Mouse (Mus musculus): ENCODE results near the gene Ncor2. TPM values are rescaled to one million over a fixed set of nuclear protein-coding genes. Genes with fewer than 3 reads are reported as not detected.

The Ncor2 gene
- polyA plus RNA-seq, 1 experiment from 2014 or later = 19.9 TPM

DNA sequence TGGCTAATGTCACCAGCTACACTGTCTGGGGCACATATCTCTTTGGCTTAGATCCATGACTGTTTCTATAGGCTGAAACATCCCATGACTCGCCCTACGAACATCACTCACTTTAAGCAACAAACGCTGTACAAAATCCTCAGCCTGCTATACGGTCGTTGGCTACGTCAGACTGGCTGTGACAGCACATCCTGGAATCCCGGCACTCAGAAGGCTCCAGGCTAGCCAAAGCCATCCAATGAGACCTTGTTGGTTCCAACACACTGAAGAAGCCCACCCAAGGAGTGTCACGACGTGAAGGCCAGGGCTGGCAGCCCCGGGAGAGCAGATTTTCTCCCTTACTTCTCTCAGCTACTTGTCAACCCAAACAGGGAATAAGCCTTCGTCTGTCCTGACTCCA lies 82.7 kb downstream of the Ncor2 start:
- no peak overlapping the region for H3K9ac ChIP-seq (ENCODE audit: low read depth, low read length)
- H3K36me3 ChIP-seq (ENCODE audit: control insufficient read depth, insufficient read depth, low read length) = peaks cover 5% of the 10 kb centered on the region
- H3K4me3 ChIP-seq (ENCODE audit: low read depth, low read length) = no peak overlapping the region
- H3K27ac ChIP-seq (ENCODE audit: low read length) = peak overlapping the region; percentile 30; the same call in 1 of the 2 replicates
- ATAC-seq = no peak
- WGBS = 83% methylated on average over 11 of the region's 11 CpGs
- no peaks in the 10 kb centered on the region for H3K9me3 ChIP-seq (replicated peaks; ENCODE audit: control insufficient read depth, low read length, poor library complexity, severe bottlenecking)
- peaks cover 7% of the 10 kb centered on the region; the same call in 1 of the 2 replicates for H3K4me1 ChIP-seq (ENCODE audit: control insufficient read depth, insufficient read depth, low read length)
- H3K27me3 ChIP-seq (ENCODE audit: control insufficient read depth, insufficient read depth, low read depth, low read length) = no peaks in the 10 kb centered on the region
- no peak overlapping the region for H3K4me2 ChIP-seq (ENCODE audit: low read length)

- Histone ChIP-seq H3K4me3 (ENCODE audit: low read depth, low read length) (no peak overlapping the region), H3K4me1 (ENCODE audit: control insufficient read depth, insufficient read depth, low read length) (peaks cover 7% of the 10 kb centered on the region; the same call in 1 of the 2 replicates), H3K36me3 (ENCODE audit: control insufficient read depth, insufficient read depth, low read length) (peaks cover 11% of the 10 kb centered on the region), H3K4me2 (ENCODE audit: low read length) (no peak overlapping the region), H3K9me3 (replicated peaks; ENCODE audit: control insufficient read depth, low read length, poor library complexity, severe bottlenecking) (no peaks in the 10 kb centered on the region), H3K27me3 (ENCODE audit: control insufficient read depth, insufficient read depth, low read depth, low read length) (no peaks in the 10 kb centered on the region), H3K9ac (ENCODE audit: low read depth, low read length) (no peak overlapping the region), H3K27ac (ENCODE audit: low read length) (no peak overlapping the region)
- WGBS = 65% methylated on average over 14 of the region's 14 CpGs
- no peak for ATAC-seq
Observed at GRCm38 (mm10) chr5:125095525-125096175, 83.4 kb downstream of the Ncor2 start.

GRCm38 (mm10) chr5:125093795-125094194 lies 85.2 kb downstream of the Ncor2 start:
- Histone ChIP-seq H3K9ac (ENCODE audit: low read depth, low read length) (no peak overlapping the region), H3K4me2 (ENCODE audit: low read length) (no peak overlapping the region), H3K4me1 (ENCODE audit: control insufficient read depth, insufficient read depth, low read length) (peaks cover 7% of the 10 kb centered on the region; the same call in 1 of the 2 replicates), H3K36me3 (ENCODE audit: control insufficient read depth, insufficient read depth, low read length) (peaks cover 23% of the 10 kb centered on the region), H3K27ac (ENCODE audit: low read length) (peak overlapping the region; percentile 65), H3K27me3 (ENCODE audit: control insufficient read depth, insufficient read depth, low read depth, low read length) (no peaks in the 10 kb centered on the region), H3K9me3 (replicated peaks; ENCODE audit: control insufficient read depth, low read length, poor library complexity, severe bottlenecking) (no peaks in the 10 kb centered on the region; the same call in 1 of the 2 replicates), H3K4me3 (ENCODE audit: low read depth, low read length) (no peak overlapping the region)
- ATAC-seq = peak; percentile 81
- 24% methylated on average over 5 of the region's 5 CpGs for WGBS

DNA sequence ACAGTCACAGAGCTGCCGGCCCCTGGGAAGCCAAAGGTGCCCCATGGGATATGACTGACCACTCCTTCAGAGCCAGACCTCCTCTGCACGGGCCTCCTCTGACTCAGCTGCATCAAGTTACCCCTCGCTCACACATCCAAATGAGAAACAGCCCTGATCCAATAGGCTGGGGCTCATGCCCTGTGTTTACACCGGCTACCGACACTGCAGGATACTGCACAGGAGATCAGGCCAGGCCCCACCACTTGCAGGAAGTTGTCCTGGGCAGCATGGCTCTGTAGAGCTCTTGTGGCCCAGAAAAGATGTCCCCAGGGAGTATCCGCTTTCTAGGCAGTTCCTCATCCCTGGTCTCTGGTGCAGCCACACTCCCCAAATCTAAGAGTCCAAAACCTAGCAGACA lies 90.9 kb downstream of the Ncor2 start:
- no peak overlapping the region for H3K9ac ChIP-seq (ENCODE audit: low read depth, low read length)
- H3K27me3 ChIP-seq (ENCODE audit: control insufficient read depth, insufficient read depth, low read depth, low read length) = no peaks in the 10 kb centered on the region
- no peak for ATAC-seq
- peaks cover 62% of the 10 kb centered on the region for H3K36me3 ChIP-seq (ENCODE audit: control insufficient read depth, insufficient read depth, low read length)
- WGBS = 90% methylated on average over 6 of the region's 6 CpGs
- no peaks in the 10 kb centered on the region; the same call in 1 of the 2 replicates for H3K9me3 ChIP-seq (replicated peaks; ENCODE audit: control insufficient read depth, low read length, poor library complexity, severe bottlenecking)
- no peaks in the 10 kb centered on the region for H3K4me1 ChIP-seq (ENCODE audit: control insufficient read depth, insufficient read depth, low read length)
- no peak overlapping the region for H3K27ac ChIP-seq (ENCODE audit: low read length)
- no peak overlapping the region for H3K4me2 ChIP-seq (ENCODE audit: low read length)
- H3K4me3 ChIP-seq (ENCODE audit: low read depth, low read length) = no peak overlapping the region

DNA sequence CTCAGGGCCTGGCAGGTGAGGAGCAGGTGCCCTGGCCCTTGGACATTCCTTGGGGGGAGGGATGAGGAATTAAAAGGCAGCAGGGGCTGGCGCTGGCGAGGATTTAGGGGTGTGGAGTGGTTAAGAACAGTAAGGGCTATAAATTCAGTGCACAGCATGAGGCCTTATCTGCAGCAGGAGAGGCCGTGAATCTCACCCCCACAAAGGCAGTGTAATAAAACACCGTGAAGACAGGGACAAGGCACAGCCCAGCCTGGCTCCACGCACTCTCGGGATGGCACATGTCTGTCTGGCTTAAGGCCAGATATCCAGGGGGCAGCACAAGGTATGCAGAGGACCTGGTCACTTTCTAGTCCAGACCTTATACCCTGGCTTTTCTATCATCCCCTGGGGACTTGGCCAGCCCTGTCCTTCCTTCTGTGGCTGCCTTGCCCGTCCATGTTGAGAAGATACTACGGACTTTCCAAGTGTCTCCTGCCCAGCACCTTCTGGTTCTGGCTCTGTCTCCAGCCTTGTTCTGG lies 93.9 kb downstream of the Ncor2 start:
- Histone ChIP-seq H3K4me1 (ENCODE audit: control insufficient read depth, insufficient read depth, low read length) (peaks cover 2% of the 10 kb centered on the region; the same call in 1 of the 2 replicates), H3K4me3 (ENCODE audit: low read depth, low read length) (no peak overlapping the region), H3K27me3 (ENCODE audit: control insufficient read depth, insufficient read depth, low read depth, low read length) (no peaks in the 10 kb centered on the region), H3K4me2 (ENCODE audit: low read length) (no peak overlapping the region), H3K36me3 (ENCODE audit: control insufficient read depth, insufficient read depth, low read length) (peaks cover 53% of the 10 kb centered on the region), H3K9ac (ENCODE audit: low read depth, low read length) (no peak overlapping the region), H3K9me3 (replicated peaks; ENCODE audit: control insufficient read depth, low read length, poor library complexity, severe bottlenecking) (no peaks in the 10 kb centered on the region; the same call in 1 of the 2 replicates), H3K27ac (ENCODE audit: low read length) (no peak overlapping the region)
- ATAC-seq = no peak
- WGBS = 72% methylated on average over 8 of the region's 8 CpGs

DNA sequence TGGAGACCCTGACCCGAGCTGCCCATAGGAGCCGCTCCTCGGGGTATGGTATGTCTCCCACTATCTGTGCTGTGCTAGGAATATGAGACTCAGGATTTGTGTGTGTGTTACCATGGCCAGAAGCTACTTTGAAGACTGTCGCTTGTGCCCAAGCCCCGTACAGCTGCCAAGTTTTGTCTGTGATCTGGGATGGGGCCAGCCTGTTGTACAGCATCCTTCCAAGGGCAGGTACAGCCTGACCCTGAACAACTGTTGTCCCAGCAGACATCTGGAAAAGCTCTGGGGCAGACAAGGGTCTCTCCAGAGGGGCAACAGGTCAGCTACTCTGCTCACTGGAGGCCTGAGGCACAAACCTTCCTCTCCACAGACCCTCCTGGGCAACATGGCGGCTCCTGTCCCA lies 95.3 kb downstream of the Ncor2 start:
- Histone ChIP-seq H3K36me3 (ENCODE audit: control insufficient read depth, insufficient read depth, low read length) (peaks cover 47% of the 10 kb centered on the region), H3K27me3 (ENCODE audit: control insufficient read depth, insufficient read depth, low read depth, low read length) (no peaks in the 10 kb centered on the region), H3K27ac (ENCODE audit: low read length) (no peak overlapping the region), H3K9me3 (replicated peaks; ENCODE audit: control insufficient read depth, low read length, poor library complexity, severe bottlenecking) (no peaks in the 10 kb centered on the region), H3K4me3 (ENCODE audit: low read depth, low read length) (no peak overlapping the region), H3K4me2 (ENCODE audit: low read length) (no peak overlapping the region), H3K9ac (ENCODE audit: low read depth, low read length) (no peak overlapping the region), H3K4me1 (ENCODE audit: control insufficient read depth, insufficient read depth, low read length) (peaks cover 2% of the 10 kb centered on the region; the same call in 1 of the 2 replicates)
- 93% methylated on average over 6 of the region's 6 CpGs for WGBS
- ATAC-seq = no peak

GRCm38 (mm10) chr5:125081318-125082101 lies 97.5 kb downstream of the Ncor2 start:
- H3K4me1 ChIP-seq (ENCODE audit: control insufficient read depth, insufficient read depth, low read length) = peaks cover 2% of the 10 kb centered on the region; the same call in 1 of the 2 replicates
- H3K9me3 ChIP-seq (replicated peaks; ENCODE audit: control insufficient read depth, low read length, poor library complexity, severe bottlenecking) = no peaks in the 10 kb centered on the region
- no peak overlapping the region for H3K4me2 ChIP-seq (ENCODE audit: low read length)
- peaks cover 33% of the 10 kb centered on the region for H3K36me3 ChIP-seq (ENCODE audit: control insufficient read depth, insufficient read depth, low read length)
- no peak overlapping the region for H3K4me3 ChIP-seq (ENCODE audit: low read depth, low read length)
- peak overlapping the region; percentile 74 for H3K27ac ChIP-seq (ENCODE audit: low read length)
- no peak overlapping the region for H3K9ac ChIP-seq (ENCODE audit: low read depth, low read length)
- no peaks in the 10 kb centered on the region for H3K27me3 ChIP-seq (ENCODE audit: control insufficient read depth, insufficient read depth, low read depth, low read length)
- 54% methylated on average over 21 of the region's 21 CpGs for WGBS
- peak; percentile 74 for ATAC-seq

DNA sequence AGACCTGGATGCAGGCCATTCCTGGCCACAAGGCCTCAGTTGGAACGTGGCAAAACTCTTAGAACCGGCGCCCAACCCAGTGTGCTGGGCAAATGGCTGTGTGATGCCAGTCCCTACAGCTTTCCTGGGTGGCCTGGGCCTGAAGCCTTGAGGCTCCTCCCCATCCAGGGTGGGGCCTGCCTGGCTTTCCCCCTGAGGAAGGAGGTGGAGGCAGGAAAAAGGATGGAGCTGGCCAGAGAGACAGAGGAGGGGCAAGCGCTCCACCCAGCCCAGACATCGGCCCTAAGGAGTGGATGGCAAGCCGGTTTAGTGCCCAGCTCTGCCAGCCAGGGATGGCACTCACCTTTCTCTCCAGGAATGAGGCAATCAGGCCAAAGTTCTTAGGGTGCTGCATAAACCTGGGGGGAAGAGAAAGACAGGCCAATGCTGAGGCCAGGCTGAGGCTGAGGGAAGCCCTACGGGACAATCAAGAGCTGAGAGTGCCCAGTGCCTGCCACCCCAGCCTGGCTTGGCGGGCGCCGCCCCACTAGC lies 98.2 kb downstream of the Ncor2 start:
- Histone ChIP-seq H3K9me3 (replicated peaks; ENCODE audit: control insufficient read depth, low read length, poor library complexity, severe bottlenecking) (no peaks in the 10 kb centered on the region), H3K4me3 (ENCODE audit: low read depth, low read length) (no peak overlapping the region), H3K27me3 (ENCODE audit: control insufficient read depth, insufficient read depth, low read depth, low read length) (no peaks in the 10 kb centered on the region), H3K27ac (ENCODE audit: low read length) (peak overlapping the region; percentile 74), H3K36me3 (ENCODE audit: control insufficient read depth, insufficient read depth, low read length) (peaks cover 31% of the 10 kb centered on the region), H3K9ac (ENCODE audit: low read depth, low read length) (no peak overlapping the region), H3K4me1 (ENCODE audit: control insufficient read depth, insufficient read depth, low read length) (peaks cover 2% of the 10 kb centered on the region; the same call in 1 of the 2 replicates), H3K4me2 (ENCODE audit: low read length) (no peak overlapping the region)
- WGBS = 91% methylated on average over 10 of the region's 10 CpGs
- ATAC-seq = 0 out of 2 replicates have a peak, but pooled peaks have one; percentile 12
